Mouse (Mus musculus) left cerebral cortex, adult 2 months (tissue): ENCODE results near the gene Ceacam12. TPM values are rescaled to one million over a fixed set of nuclear protein-coding genes. Genes with fewer than 3 reads are reported as not detected.
"Not testable (repeated sequence)": the region's sequence is repeated elsewhere in the genome, so short reads cannot be mapped to it uniquely, and the experiment has no call there.

ENCODE experiments used
- DNase-seq, 2 experiments: peaks; one replicate each; pipeline ENCODE4 v3.0.0; 2021 to 2022; ENCODE audit warnings: low spot score in 2 of 2, mixed read lengths in 1 of 2; ENCODE audit errors: extremely low spot score in 1 of 2
- H3K27ac ChIP-seq: fragments of 200-600 bp; 2 replicates; pipeline ENCODE4 v1.8.1; 2022
- H3K4me3 ChIP-seq: fragments of 200-600 bp; 2 replicates; pipeline ENCODE4 v1.8.1; 2022
- CTCF ChIP-seq: fragments of 200-600 bp; IDR thresholded peaks from 2 replicates; pipeline ENCODE4 v1.8.1; 2022; ENCODE audit warnings: antibody characterized with exemption, mild to moderate bottlenecking, moderate library complexity
- intact Hi-C: fragments of 180-260 bp; cut with DNase I; formaldehyde crosslinking; loops from one replicate; pipeline ENCODE4 v1.15.1; 2025
- long read RNA-seq, 2 experiments: library from polyadenylated mRNA; stranded (forward); transcript quantifications; one replicate each; pipeline ENCODE4 v2.0.0; 2021; ENCODE audit warnings: borderline mapping rate in 2 of 2
- microRNA-seq, 2 experiments: library from miRNA; unstranded; fragments of <30 nt; microRNA quantifications; one replicate each; pipeline ENCODE4 v1.2.0; 2021
- total RNA-seq, 2 experiments: library from RNA; stranded (reverse); gene quantifications; 2 replicates each; pipeline ENCODE4 v1.2.3; 2021

Gene Ceacam12
- not detected for total RNA-seq
- long read RNA-seq, experiment 1: 0 reads
- long read RNA-seq, experiment 2: 0 reads

DNA sequence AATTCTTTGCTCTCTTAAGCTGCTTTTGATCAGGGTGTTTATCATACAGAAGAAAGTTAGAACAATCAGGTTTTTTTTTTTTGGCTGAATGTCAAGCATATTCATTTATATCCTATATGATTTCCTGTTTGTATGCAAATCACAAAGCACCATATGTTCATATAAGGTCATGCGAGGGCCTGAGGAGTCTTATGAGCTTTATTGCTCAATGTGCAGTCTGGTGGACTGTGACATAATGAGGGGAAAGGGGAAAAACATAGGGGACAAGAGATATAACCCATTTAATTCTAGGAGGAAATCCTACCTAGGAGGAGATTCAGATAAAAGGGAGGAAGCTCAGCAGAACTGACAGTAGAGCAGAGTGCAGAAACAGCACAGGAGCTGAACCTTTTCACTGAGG is at the start of gene Ceacam12:
TSS of gene Ceacam12 (plus strand) at position 301 of the 400 bp plus-strand sequence.
- Histone ChIP-seq H3K27ac (no peak within 1 kb of the TSS), H3K4me3 (no peak within 1 kb of the TSS)
- DNase-seq: no peak
- no peak for TF ChIP-seq CTCF
- intact Hi-C loops: no loop called here

GRCm38 (mm10) chr7:18073821-18074220 is 8.1 kb downstream of the Ceacam12 start:
- DNase-seq, intact Hi-C loops, H3K4me3 ChIP-seq, H3K27ac ChIP-seq: not testable (repeated sequence)

GRCm38 (mm10) chr7:18100785-18101184 is 35.1 kb downstream of the Ceacam12 start:
- Histone ChIP-seq H3K4me3 (no peak overlapping the region), H3K27ac (no peak overlapping the region)
- TF ChIP-seq CTCF: no peak
- intact Hi-C loops: no loop called here
- DNase-seq: no peak

Small RNA genes within 50 kb of the gene (microRNA-seq; reads per million reads assigned to microRNA genes)
- gene Gm22414: 0 reads per million in 2 experiments

Other genes starting within 250 kb of the Ceacam12 start
- not detected for gene Gm5155, start 194.2 kb upstream of the Ceacam12 start, total RNA-seq
- gene Ceacam11, start 93.8 kb upstream of the Ceacam12 start, total RNA-seq: not detected
- not detected for gene Ceacam13, start 56.0 kb upstream of the Ceacam12 start, total RNA-seq
- not detected for gene Igfl3, start 110.6 kb downstream of the Ceacam12 start, total RNA-seq
- not detected for gene Mill1, start 179.4 kb downstream of the Ceacam12 start, total RNA-seq